Mouse (Mus musculus) forebrain, embryonic 11.5 days (tissue): ENCODE results near the gene Pigh. TPM values are rescaled to one million over a fixed set of nuclear protein-coding genes. Genes with fewer than 3 reads are reported as not detected.

Experiments used
- ATAC-seq: fragments of 200-750 bp; cut with Nextera tagmentation; replicated peaks from 2 replicates; pipeline ENCODE4 v1.8.0; 2017; ENCODE audit warnings: moderate TSS enrichment; ENCODE audit not compliant: low FRiP score
- DNase-seq: peaks from one replicate; pipeline ENCODE4 v3.0.0-alpha.2; 2017; ENCODE audit warnings: low spot score
- H3K27ac ChIP-seq: fragments of 300-500 bp; sonication (generic); 2 replicates; pipeline ENCODE4 v1.5.1; 2014; ENCODE audit warnings: low read depth, low read length
- H3K27me3 ChIP-seq: fragments of 300-500 bp; sonication (generic); 2 replicates; pipeline ENCODE4 v1.6.1; 2014; ENCODE audit warnings: mild to moderate bottlenecking, low read length, mixed read lengths; ENCODE audit not compliant: control insufficient read depth, insufficient read depth
- H3K36me3 ChIP-seq: fragments of 300-500 bp; sonication (generic); 2 replicates; pipeline ENCODE4 v1.6.1; 2014; ENCODE audit warnings: mild to moderate bottlenecking, low read length, moderate library complexity, mixed read lengths; ENCODE audit not compliant: control insufficient read depth, insufficient read depth
- H3K4me1 ChIP-seq: fragments of 300-500 bp; sonication (generic); replicated peaks from 2 replicates; pipeline ENCODE4 v1.6.1; 2014; ENCODE audit warnings: low read length, mixed read lengths; ENCODE audit not compliant: control insufficient read depth, insufficient read depth
- H3K4me2 ChIP-seq: fragments of 300-500 bp; sonication (generic); 2 replicates; pipeline ENCODE4 v1.6.1; 2014; ENCODE audit warnings: low read depth, mild to moderate bottlenecking, low read length, moderate library complexity, mixed read lengths; ENCODE audit not compliant: severe bottlenecking
- H3K4me3 ChIP-seq: fragments of 300-500 bp; sonication (generic); 2 replicates; pipeline ENCODE4 v1.5.1; 2014; ENCODE audit warnings: low read depth, low read length
- H3K9ac ChIP-seq: fragments of 300-500 bp; sonication (generic); 2 replicates; pipeline ENCODE4 v1.6.1; 2014; ENCODE audit warnings: low read length
- H3K9me3 ChIP-seq: fragments of 300-500 bp; sonication (generic); 2 replicates; pipeline ENCODE4 v1.6.1; 2016; ENCODE audit warnings: low read length, mixed read lengths; ENCODE audit not compliant: control insufficient read depth
- WGBS: fragments of 180-500 bp; shearing (Covaris S2); extraction: QIAGEN DNeasy Blood & Tissue Kit; methylation state at CpG from one replicate; pipeline ENCODE4 v1.1.7; 2014; 5-methylcytosine and 5-hydroxymethylcytosine counted together
- polyA plus RNA-seq: library from polyadenylated mRNA; unstranded; fragments of >200 nt; fragmentation: Nextera tagmentation; extraction: Ambion mirVana; gene quantifications from 2 replicates; pipeline ENCODE4 v1.2.1, GENCODE M21; 2014

Gene Pigh
- 29.9 and 30.0 TPM in 2 replicates for polyA plus RNA-seq

- H3K9ac ChIP-seq, result peak within 1 kb of the TSS; percentile 91
- peak within 1 kb of the TSS; percentile 91 for H3K4me3 ChIP-seq
- H3K27me3 ChIP-seq, result no peaks in the 10 kb centered on the region
- no peaks in the 10 kb centered on the region for H3K9me3 ChIP-seq
- peak within 1 kb of the TSS; percentile 70 for H3K4me2 ChIP-seq
- no peaks in the 10 kb centered on the region for H3K4me1 ChIP-seq
- ATAC-seq (peak; percentile 99), DNase-seq (peak; percentile 92)
- WGBS, result under 1% methylated on average over 47 of the region's 53 CpGs
- H3K27ac ChIP-seq, result no peak within 1 kb of the TSS
- H3K36me3 ChIP-seq, result no peaks in the 10 kb centered on the region; the same call in 1 of the 2 replicates
Measured at GRCm38 (mm10) chr12:79089182-79089812, at the start of gene Pigh. TSS of gene Pigh (minus strand) at chr12:79089651.

- no peak overlapping the region for H3K9ac ChIP-seq
- H3K27me3 ChIP-seq, result no peaks in the 10 kb centered on the region
- no peak for DNase-seq
- no peaks in the 10 kb centered on the region for H3K9me3 ChIP-seq
- no peak overlapping the region for H3K4me3 ChIP-seq
- no peak overlapping the region for H3K27ac ChIP-seq
- no peak overlapping the region for H3K4me2 ChIP-seq
- no peak for ATAC-seq
- no peaks in the 10 kb centered on the region for H3K4me1 ChIP-seq
- H3K36me3 ChIP-seq, result no peaks in the 10 kb centered on the region
Measured at GRCm38 (mm10) chr12:79138999-79139398, 49.5 kb upstream of the Pigh start.

- Histone ChIP-seq H3K9me3 (no peaks in the 10 kb centered on the region), H3K4me2 (no peak overlapping the region), H3K9ac (no peak overlapping the region), H3K27ac (no peak overlapping the region), H3K4me3 (no peak overlapping the region), H3K36me3 (no peaks in the 10 kb centered on the region), H3K4me1 (no peaks in the 10 kb centered on the region), H3K27me3 (peaks cover 12% of the 10 kb centered on the region)
- no peak for ATAC-seq
- DNase-seq, result no peak
- WGBS, result 78% methylated on average over 7 of the region's 7 CpGs
Measured at GRCm38 (mm10) chr12:79136949-79137348, 47.5 kb upstream of the Pigh start.

- DNase-seq, result no peak
- no peak overlapping the region for H3K4me2 ChIP-seq
- no peak overlapping the region for H3K4me3 ChIP-seq
- no peak for ATAC-seq
- no peak overlapping the region for H3K9ac ChIP-seq
- H3K27me3 ChIP-seq, result peaks cover 28% of the 10 kb centered on the region
- H3K27ac ChIP-seq, result no peak overlapping the region
- 45% methylated on average over 4 of the region's 4 CpGs for WGBS
- no peaks in the 10 kb centered on the region for H3K36me3 ChIP-seq
- no peaks in the 10 kb centered on the region for H3K9me3 ChIP-seq
- H3K4me1 ChIP-seq, result peaks cover 3% of the 10 kb centered on the region; the same call in 1 of the 2 replicates
Measured at GRCm38 (mm10) chr12:79135105-79135504, 45.7 kb upstream of the Pigh start.

GRCm38 (mm10) chr12:79134676-79135075 is 45.2 kb upstream of the Pigh start:
- Histone ChIP-seq H3K27me3 (peaks cover 29% of the 10 kb centered on the region), H3K27ac (no peak overlapping the region), H3K36me3 (no peaks in the 10 kb centered on the region), H3K4me2 (no peak overlapping the region), H3K9ac (no peak overlapping the region), H3K4me3 (no peak overlapping the region), H3K4me1 (peaks cover 3% of the 10 kb centered on the region; the same call in 1 of the 2 replicates), H3K9me3 (no peaks in the 10 kb centered on the region)
- WGBS, result 38% methylated on average over 8 of the region's 8 CpGs
- no peak for ATAC-seq
- DNase-seq, result no peak

GRCm38 (mm10) chr12:79131706-79132460 is 42.4 kb upstream of the Pigh start:
- H3K9ac ChIP-seq, result no peak overlapping the region; the same call in 1 of the 2 replicates
- WGBS, result 28% methylated on average over 5 of the region's 5 CpGs
- no peak overlapping the region for H3K27ac ChIP-seq
- peaks cover 3% of the 10 kb centered on the region; the same call in 1 of the 2 replicates for H3K4me1 ChIP-seq
- peak overlapping the region; percentile 42; the same call in 1 of the 2 replicates for H3K4me3 ChIP-seq
- ATAC-seq, result no peak
- no peak for DNase-seq
- peaks cover 32% of the 10 kb centered on the region for H3K27me3 ChIP-seq
- peak overlapping the region; percentile 88; the same call in 1 of the 2 replicates for H3K4me2 ChIP-seq
- no peaks in the 10 kb centered on the region for H3K9me3 ChIP-seq
- H3K36me3 ChIP-seq, result no peaks in the 10 kb centered on the region

- H3K4me1 ChIP-seq, result peaks cover 3% of the 10 kb centered on the region; the same call in 1 of the 2 replicates
- H3K27ac ChIP-seq, result no peak overlapping the region
- DNase-seq (no peak), ATAC-seq (no peak; the same call in 1 of the 2 replicates)
- peak overlapping the region; percentile 88 for H3K4me2 ChIP-seq
- under 1% methylated on average over 22 of the region's 22 CpGs for WGBS
- peak overlapping the region; percentile 42 for H3K4me3 ChIP-seq
- H3K27me3 ChIP-seq, result peaks cover 32% of the 10 kb centered on the region
- no peaks in the 10 kb centered on the region for H3K9me3 ChIP-seq
- H3K36me3 ChIP-seq, result no peaks in the 10 kb centered on the region
- H3K9ac ChIP-seq, result peak overlapping the region; percentile 43
Measured at GRCm38 (mm10) chr12:79131178-79131675, 41.8 kb upstream of the Pigh start.

GRCm38 (mm10) chr12:79130299-79131177 is 41.1 kb upstream of the Pigh start, which contains the start of gene Arg2:
TSS of gene Arg2 (plus strand) at chr12:79130777.
- H3K27ac ChIP-seq, result no peak within 1 kb of the TSS
- H3K4me2 ChIP-seq, result peak within 1 kb of the TSS; percentile 88
- peaks cover 32% of the 10 kb centered on the region for H3K27me3 ChIP-seq
- no peaks in the 10 kb centered on the region for H3K36me3 ChIP-seq
- DNase-seq (peak; percentile 87), ATAC-seq (peak; percentile 91)
- H3K9ac ChIP-seq, result peak within 1 kb of the TSS; percentile 43
- peak within 1 kb of the TSS; percentile 42 for H3K4me3 ChIP-seq
- H3K9me3 ChIP-seq, result no peaks in the 10 kb centered on the region
- H3K4me1 ChIP-seq, result peaks cover 3% of the 10 kb centered on the region; the same call in 1 of the 2 replicates
- WGBS, result under 1% methylated on average over 47 of the region's 47 CpGs
